Mouse (Mus musculus) heart, adult 2 months (tissue): ENCODE results near the gene Tmtc2.

Source experiments
- CTCF ChIP-seq: fragments of 200-600 bp; IDR thresholded peaks from 2 replicates; pipeline ENCODE4 v1.8.1; 2022; ENCODE audit warnings: antibody characterized with exemption, mild to moderate bottlenecking, moderate library complexity
- POLR2A ChIP-seq: fragments of 200-500 bp; IDR thresholded peaks from 2 replicates; pipeline ENCODE4 v1.6.1; 2011; ENCODE audit warnings: mild to moderate bottlenecking, low read depth, low read length, control low read depth; ENCODE audit not compliant: insufficient read depth

- TF ChIP-seq CTCF (no peak), POLR2A (no peak)
Observed at GRCm38 (mm10) chr10:105569573-105569972, 4.7 kb downstream of the Tmtc2 start.
